Mouse (Mus musculus): Measurements from ENCODE around the gene Slc7a10.

The Slc7a10 gene

GRCm38 (mm10) chr7:35185889-35186569 is at the start of gene Slc7a10:
Gene Slc7a10, plus strand, starts transcription at chr7:35186385.
- peak; percentile 19 to 38 for DNase-seq

GRCm38 (mm10) chr7:35137524-35137923 is 48.7 kb upstream of the Slc7a10 start:
- no peak for DNase-seq

GRCm38 (mm10) chr7:35138481-35138880 is 47.7 kb upstream of the Slc7a10 start:
- DNase-seq, result no peak

GRCm38 (mm10) chr7:35139880-35140279 is 46.3 kb upstream of the Slc7a10 start:
- DNase-seq, result no peak

GRCm38 (mm10) chr7:35141519-35141918 is 44.7 kb upstream of the Slc7a10 start:
- peak; percentile 64 to 74 for DNase-seq

GRCm38 (mm10) chr7:35142522-35142921 is 43.7 kb upstream of the Slc7a10 start:
- no peak for DNase-seq

GRCm38 (mm10) chr7:35143864-35144618 is 42.1 kb upstream of the Slc7a10 start:
- DNase-seq, result peak; percentile 61 to 80

GRCm38 (mm10) chr7:35145068-35145467 is 41.1 kb upstream of the Slc7a10 start:
- no peak for DNase-seq

- peak; percentile 33 to 60 for DNase-seq
Observed at GRCm38 (mm10) chr7:35146269-35146668, 39.9 kb upstream of the Slc7a10 start.

- no peak for DNase-seq
Observed at GRCm38 (mm10) chr7:35149616-35150433, 36.4 kb upstream of the Slc7a10 start.

- DNase-seq, result no peak
Observed at GRCm38 (mm10) chr7:35150860-35151259, 35.3 kb upstream of the Slc7a10 start.

- DNase-seq, result no peak
Observed at GRCm38 (mm10) chr7:35154449-35154848, 31.7 kb upstream of the Slc7a10 start.

GRCm38 (mm10) chr7:35156561-35157477 is 29.4 kb upstream of the Slc7a10 start:
- DNase-seq, result peak in 1 of 2 experiments; percentile 12

GRCm38 (mm10) chr7:35157512-35157911 is 28.7 kb upstream of the Slc7a10 start:
- no peak for DNase-seq

GRCm38 (mm10) chr7:35162443-35162842 is 23.7 kb upstream of the Slc7a10 start:
- no peak for DNase-seq

GRCm38 (mm10) chr7:35163600-35163999 is 22.6 kb upstream of the Slc7a10 start:
- no peak for DNase-seq

GRCm38 (mm10) chr7:35164131-35164530 is 22.1 kb upstream of the Slc7a10 start:
- DNase-seq, result no peak

- no peak for DNase-seq
Observed at GRCm38 (mm10) chr7:35166988-35167387, 19.2 kb upstream of the Slc7a10 start.

GRCm38 (mm10) chr7:35167925-35168324 is 18.3 kb upstream of the Slc7a10 start:
- no peak for DNase-seq

GRCm38 (mm10) chr7:35169341-35169740 is 16.8 kb upstream of the Slc7a10 start:
- DNase-seq, result peak; percentile 94 to 96

GRCm38 (mm10) chr7:35171867-35172382 is 14.3 kb upstream of the Slc7a10 start:
- peak; percentile 86 to 90 for DNase-seq

- no peak for DNase-seq
Observed at GRCm38 (mm10) chr7:35172519-35172918, 13.7 kb upstream of the Slc7a10 start.

Measured in kidney, postnatal 4 days (tissue).